Mouse (Mus musculus): ENCODE results near the gene Dnaic1. TPM values are rescaled to one million over a fixed set of nuclear protein-coding genes. Genes with fewer than 3 reads are reported as not detected.
A peak's percentile ranks its signal among the peaks of the same experiment; 100 is the strongest.

Dnaic1 gene
- polyA plus RNA-seq, 1 experiment from 2014 or later: 1.5 TPM

DNA sequence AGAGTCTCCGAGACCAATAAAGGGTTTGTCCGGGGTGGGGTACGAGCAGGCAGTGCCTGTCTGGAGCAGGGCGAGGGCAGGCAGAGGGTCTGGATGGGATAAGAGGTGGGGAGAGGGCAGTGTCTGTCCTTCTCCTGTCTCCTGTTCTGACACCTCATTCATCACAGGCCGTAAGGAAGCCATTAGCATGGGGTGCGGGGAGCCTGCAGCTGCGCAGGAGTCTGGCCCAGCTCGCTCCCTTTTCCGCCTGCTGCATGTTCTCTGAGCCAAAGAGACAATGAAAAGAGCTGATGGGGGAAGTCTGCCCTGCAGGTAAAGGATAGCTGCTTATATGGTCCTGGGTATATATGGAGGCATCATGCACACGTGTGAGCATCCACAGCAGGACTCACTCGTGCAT lies 93.1 kb downstream of the Dnaic1 start:
- Histone ChIP-seq H3K27ac (0 out of 2 replicates have a peak overlapping the region, but pooled peaks have one; percentile 27), H3K36me3 (replicated peaks) (peaks cover 98% of the 10 kb centered on the region), H3K27me3 (ENCODE audit: poor library complexity, severe bottlenecking) (peaks cover 51% of the 10 kb centered on the region), H3K4me3 (no peak overlapping the region), H3K4me1 (peaks cover 98% of the 10 kb centered on the region), H3K9me3 (no peaks in the 10 kb centered on the region)
- DNase-seq (ENCODE audit: extremely low spot score, low spot score): no peak
- 76% methylated on average over 11 of the region's 11 CpGs for WGBS

DNA sequence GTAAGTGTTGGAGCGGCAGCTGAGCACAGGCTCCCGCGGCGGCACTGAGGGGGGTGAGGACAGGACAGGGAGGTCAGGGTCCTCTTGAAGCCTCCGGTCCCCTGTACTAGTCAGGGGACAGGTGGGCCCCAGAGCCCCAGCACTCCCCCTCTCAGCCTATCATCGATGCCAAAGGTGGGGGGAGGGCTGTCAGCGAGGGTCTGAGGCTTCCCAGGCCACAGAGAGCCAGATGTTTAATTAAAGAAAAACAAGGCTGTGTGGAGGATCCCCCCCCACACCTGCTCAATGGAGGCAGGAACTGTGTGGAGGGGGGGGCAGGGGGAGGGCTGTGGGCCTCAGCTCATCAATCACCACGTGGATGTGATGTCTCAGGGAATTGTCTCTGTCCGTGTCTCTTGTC lies 94.0 kb downstream of the Dnaic1 start:
- H3K36me3 ChIP-seq (replicated peaks): peaks cover 98% of the 10 kb centered on the region
- H3K4me3 ChIP-seq: no peak overlapping the region
- H3K27me3 ChIP-seq (ENCODE audit: poor library complexity, severe bottlenecking): peaks cover 42% of the 10 kb centered on the region
- DNase-seq (ENCODE audit: extremely low spot score, low spot score): no peak
- H3K9me3 ChIP-seq: no peaks in the 10 kb centered on the region
- H3K27ac ChIP-seq: 0 out of 2 replicates have a peak overlapping the region, but pooled peaks have one; percentile 51
- WGBS: 62% methylated on average over 9 of the region's 9 CpGs
- H3K4me1 ChIP-seq: peaks cover 93% of the 10 kb centered on the region

DNA sequence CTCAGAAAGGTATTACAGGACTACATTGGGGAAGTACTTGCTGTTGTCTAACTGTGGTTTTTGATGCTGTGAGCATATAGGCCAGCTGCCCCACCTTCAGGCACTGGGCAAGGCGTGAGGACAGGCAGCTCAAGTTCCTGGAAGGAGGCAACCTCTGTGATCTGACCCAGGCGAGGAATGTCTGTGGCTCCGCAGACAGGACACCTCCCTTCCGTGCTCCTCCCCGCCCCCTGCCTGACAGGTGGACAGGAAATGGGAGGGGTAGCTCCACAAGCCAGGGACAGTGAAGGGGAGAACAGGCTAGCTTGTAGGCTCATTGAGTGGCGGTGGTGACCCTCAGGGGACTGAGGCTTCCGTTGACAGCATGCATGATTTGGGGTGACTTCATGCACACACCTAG lies 95.0 kb downstream of the Dnaic1 start:
- H3K4me3 ChIP-seq: peak overlapping the region; percentile 24; the same call in 1 of the 2 replicates
- peaks cover 93% of the 10 kb centered on the region for H3K4me1 ChIP-seq
- no peak for DNase-seq (ENCODE audit: extremely low spot score, low spot score)
- H3K36me3 ChIP-seq (replicated peaks): peaks cover 98% of the 10 kb centered on the region
- H3K9me3 ChIP-seq: no peaks in the 10 kb centered on the region
- H3K27ac ChIP-seq: peak overlapping the region; percentile 83
- peaks cover 35% of the 10 kb centered on the region for H3K27me3 ChIP-seq (ENCODE audit: poor library complexity, severe bottlenecking)
- 54% methylated on average over 7 of the region's 7 CpGs for WGBS

DNA sequence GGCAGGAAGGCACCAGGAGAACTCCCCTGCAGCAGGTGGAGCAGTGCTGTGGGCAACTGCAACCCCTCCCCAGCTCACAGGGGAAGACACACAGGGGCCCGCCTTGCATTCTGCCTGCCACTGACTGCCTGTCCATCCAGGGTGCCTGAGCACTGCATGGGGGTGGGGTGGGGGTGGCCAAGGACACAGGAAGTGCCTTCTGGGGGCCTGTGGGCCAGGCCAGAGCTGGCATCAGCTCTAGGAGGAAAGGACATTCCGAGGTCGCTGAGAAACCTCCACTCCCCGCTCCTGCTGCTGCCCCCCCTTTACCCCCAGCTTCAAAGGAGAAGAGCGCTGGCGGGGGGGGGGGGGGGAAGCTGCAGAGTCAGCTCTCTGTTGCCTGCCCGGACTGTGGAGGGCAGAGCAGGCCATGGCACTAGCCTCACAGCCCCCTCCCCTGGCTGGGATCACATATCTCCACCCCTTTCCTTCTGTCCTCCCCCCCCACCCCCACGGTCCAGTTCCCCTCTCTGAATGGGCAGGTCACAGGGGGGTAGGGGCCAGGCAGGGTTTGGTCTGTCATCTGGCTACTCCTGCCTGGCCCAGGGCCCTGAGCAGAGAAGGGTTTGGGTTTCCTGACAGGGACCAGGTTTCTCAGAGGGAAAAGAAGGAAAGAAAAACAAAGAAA lies 95.6 kb downstream of the Dnaic1 start:
- Histone ChIP-seq H3K4me3 (peak overlapping the region; percentile 26), H3K36me3 (replicated peaks) (peaks cover 98% of the 10 kb centered on the region), H3K4me1 (peaks cover 93% of the 10 kb centered on the region), H3K27me3 (ENCODE audit: poor library complexity, severe bottlenecking) (peaks cover 33% of the 10 kb centered on the region), H3K9me3 (no peaks in the 10 kb centered on the region), H3K27ac (peak overlapping the region; percentile 83)
- 5% methylated on average over 6 of the region's 8 CpGs for WGBS
- DNase-seq (ENCODE audit: extremely low spot score, low spot score): peak; percentile 48

DNA sequence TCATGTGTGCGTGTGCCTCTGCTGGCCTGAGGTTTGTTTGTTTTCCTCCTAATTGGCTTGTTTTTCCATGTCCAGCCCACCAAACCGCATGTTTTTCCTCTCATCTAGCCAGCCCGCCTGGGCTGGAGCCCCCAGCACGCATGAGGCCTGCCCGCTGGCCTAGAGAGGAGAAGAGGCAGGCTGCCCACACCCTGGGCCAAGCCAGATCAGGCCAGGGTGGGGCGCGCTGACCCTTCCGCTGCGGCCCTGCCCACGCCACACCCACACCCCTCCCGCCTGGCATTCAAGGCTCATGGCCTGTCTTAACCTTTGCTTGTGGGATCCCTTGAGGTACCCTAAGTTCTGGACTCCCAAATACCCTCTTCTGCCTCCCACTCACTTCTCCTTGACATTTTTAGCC lies 97.1 kb downstream of the Dnaic1 start:
- DNase-seq (ENCODE audit: extremely low spot score, low spot score): no peak
- Histone ChIP-seq H3K27me3 (ENCODE audit: poor library complexity, severe bottlenecking) (peaks cover 35% of the 10 kb centered on the region), H3K4me3 (no peak overlapping the region), H3K36me3 (replicated peaks) (peaks cover 97% of the 10 kb centered on the region), H3K27ac (peak overlapping the region; percentile 58; the same call in 1 of the 2 replicates), H3K9me3 (no peaks in the 10 kb centered on the region), H3K4me1 (peaks cover 93% of the 10 kb centered on the region)
- WGBS: 84% methylated on average over 11 of the region's 11 CpGs

DNA sequence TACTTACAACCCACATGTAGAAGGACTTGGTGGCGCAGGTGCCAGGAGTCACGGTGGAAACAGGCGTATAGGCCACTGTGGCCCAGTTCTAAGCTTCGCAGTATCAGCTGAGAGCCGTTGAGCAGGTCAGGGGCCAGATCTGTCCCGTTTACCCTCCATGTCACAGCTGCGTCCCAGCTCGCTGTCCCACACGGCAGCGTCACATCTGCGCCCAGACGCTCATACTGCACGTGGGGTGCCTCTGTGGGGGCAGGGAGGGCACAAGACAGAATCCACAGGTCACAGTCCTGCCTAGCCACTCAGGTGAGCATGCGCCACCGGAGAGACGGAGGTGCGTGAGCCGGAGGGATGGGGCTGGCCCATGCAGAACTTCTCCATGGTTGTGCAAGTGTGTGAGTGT lies 101.3 kb downstream of the Dnaic1 start:
- Histone ChIP-seq H3K4me1 (peaks cover 93% of the 10 kb centered on the region), H3K27me3 (ENCODE audit: poor library complexity, severe bottlenecking) (peaks cover 36% of the 10 kb centered on the region), H3K9me3 (no peaks in the 10 kb centered on the region), H3K36me3 (replicated peaks) (peaks cover 88% of the 10 kb centered on the region), H3K4me3 (no peak overlapping the region), H3K27ac (peak overlapping the region; percentile 89)
- DNase-seq (ENCODE audit: extremely low spot score, low spot score): no peak
- 84% methylated on average over 18 of the region's 18 CpGs for WGBS

DNA sequence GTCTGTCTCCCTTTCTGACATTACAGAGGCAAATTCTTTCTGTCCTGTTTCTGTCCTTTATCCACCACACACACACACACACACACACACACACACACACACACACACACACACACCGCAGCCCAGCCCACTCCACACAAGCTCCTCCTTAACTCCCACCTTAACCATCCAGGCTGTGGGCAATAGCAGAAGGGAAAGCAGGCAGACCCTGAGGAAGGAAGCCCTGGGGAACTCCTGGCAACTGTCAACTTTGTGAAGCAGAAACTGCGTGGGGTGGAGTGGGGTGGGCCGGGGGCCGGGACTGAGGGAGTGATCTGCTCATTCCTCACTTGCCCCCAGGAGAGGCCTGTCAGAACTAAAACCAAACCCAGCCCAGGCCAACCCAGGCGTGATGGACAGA lies 101.9 kb downstream of the Dnaic1 start:
- peaks cover 93% of the 10 kb centered on the region for H3K4me1 ChIP-seq
- peak overlapping the region; percentile 89 for H3K27ac ChIP-seq

DNA sequence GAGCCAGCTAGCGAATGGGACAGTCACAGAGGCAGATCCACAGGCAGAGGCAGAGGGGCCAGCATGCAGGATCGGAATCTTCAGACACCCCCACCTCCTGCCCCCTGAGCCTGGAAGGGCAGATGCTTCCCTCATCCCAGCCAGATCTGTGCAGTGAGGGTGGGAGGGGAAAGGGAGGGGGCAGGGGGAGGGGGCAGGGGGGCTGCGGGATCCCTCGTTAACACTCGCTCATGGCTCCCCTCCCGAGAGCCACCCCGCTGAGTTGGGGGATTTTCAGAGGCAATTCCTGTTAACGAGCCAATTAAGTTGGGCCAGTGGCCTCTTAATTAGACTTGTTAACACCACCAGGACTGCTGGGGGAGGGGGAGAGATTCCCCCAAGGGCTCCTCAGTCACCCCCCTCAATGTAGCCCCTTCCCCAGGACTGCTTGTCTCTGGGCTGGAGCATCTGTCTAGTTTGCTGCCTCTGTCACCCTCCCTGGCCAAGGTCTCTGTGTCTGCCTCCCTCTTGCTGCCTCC lies 102.4 kb downstream of the Dnaic1 start:
- 3% methylated on average over 8 of the region's 8 CpGs for WGBS
- Histone ChIP-seq H3K4me3 (peak overlapping the region; percentile 38), H3K27me3 (ENCODE audit: poor library complexity, severe bottlenecking) (peaks cover 48% of the 10 kb centered on the region), H3K4me1 (peaks cover 93% of the 10 kb centered on the region), H3K9me3 (no peaks in the 10 kb centered on the region), H3K27ac (peak overlapping the region; percentile 89), H3K36me3 (replicated peaks) (peaks cover 90% of the 10 kb centered on the region)
- peak; percentile 87 for DNase-seq (ENCODE audit: extremely low spot score, low spot score)

More for the DNA sequence above, 101.9 kb downstream of the Dnaic1 start:
- Histone ChIP-seq H3K4me3 (peak overlapping the region; percentile 38), H3K27me3 (ENCODE audit: poor library complexity, severe bottlenecking) (peaks cover 42% of the 10 kb centered on the region), H3K36me3 (replicated peaks) (peaks cover 90% of the 10 kb centered on the region), H3K9me3 (no peaks in the 10 kb centered on the region)
- WGBS: 22% methylated on average over 5 of the region's 5 CpGs
- no peak for DNase-seq (ENCODE audit: extremely low spot score, low spot score)

DNA sequence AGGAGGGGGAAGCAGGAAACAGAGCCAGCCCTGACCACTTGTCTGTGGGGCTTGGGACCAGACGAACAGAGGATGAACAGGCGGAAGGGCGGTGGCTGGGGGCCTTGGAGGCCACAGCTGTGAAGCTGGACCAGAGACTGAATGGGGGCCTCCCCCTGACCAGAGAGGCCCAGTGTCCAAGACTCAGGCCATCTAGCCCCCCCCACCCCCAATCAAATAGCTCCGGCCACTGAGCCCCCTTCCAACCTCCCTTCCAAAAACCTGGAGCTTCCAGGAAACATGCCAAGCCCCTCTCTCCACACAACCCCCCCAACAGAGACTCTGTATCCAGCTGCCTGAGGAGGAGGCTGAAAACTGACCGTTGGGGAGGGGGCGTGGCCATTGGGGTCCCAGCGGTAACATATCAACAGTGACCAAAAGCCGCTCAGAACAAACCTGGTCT lies 103.0 kb downstream of the Dnaic1 start:
- DNase-seq (ENCODE audit: extremely low spot score, low spot score): no peak
- 7% methylated on average over 8 of the region's 8 CpGs for WGBS
- H3K4me3 ChIP-seq: peak overlapping the region; percentile 38
- H3K27ac ChIP-seq: peak overlapping the region; percentile 89
- H3K4me1 ChIP-seq: peaks cover 95% of the 10 kb centered on the region
- H3K27me3 ChIP-seq (ENCODE audit: poor library complexity, severe bottlenecking): peaks cover 53% of the 10 kb centered on the region
- no peaks in the 10 kb centered on the region for H3K9me3 ChIP-seq
- H3K36me3 ChIP-seq (replicated peaks): peaks cover 90% of the 10 kb centered on the region

DNA sequence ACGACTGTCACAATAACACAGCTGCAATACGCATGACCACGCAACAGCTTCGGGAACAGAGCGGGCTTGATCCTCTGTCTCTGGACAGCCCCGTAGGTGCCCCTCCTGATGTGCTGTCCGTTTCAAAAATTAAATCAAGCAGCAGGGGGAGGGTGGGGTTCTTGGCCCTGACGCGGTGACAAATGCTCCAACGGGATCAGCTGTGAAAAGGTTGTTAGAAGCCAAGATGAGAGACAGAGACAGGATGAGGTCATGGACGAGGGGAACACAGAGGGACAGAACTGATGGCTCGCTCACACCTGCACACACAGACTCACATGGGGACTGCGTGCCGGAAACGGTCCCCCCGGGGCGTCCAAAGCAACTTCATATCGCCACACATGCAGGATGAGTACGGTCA lies 103.6 kb downstream of the Dnaic1 start:
- peak overlapping the region; percentile 89 for H3K27ac ChIP-seq
- peaks cover 58% of the 10 kb centered on the region for H3K27me3 ChIP-seq (ENCODE audit: poor library complexity, severe bottlenecking)
- no peaks in the 10 kb centered on the region for H3K9me3 ChIP-seq
- H3K36me3 ChIP-seq (replicated peaks): peaks cover 86% of the 10 kb centered on the region
- no peak overlapping the region for H3K4me3 ChIP-seq
- 60% methylated on average over 19 of the region's 19 CpGs for WGBS
- no peak for DNase-seq (ENCODE audit: extremely low spot score, low spot score)
- peaks cover 98% of the 10 kb centered on the region for H3K4me1 ChIP-seq

DNA sequence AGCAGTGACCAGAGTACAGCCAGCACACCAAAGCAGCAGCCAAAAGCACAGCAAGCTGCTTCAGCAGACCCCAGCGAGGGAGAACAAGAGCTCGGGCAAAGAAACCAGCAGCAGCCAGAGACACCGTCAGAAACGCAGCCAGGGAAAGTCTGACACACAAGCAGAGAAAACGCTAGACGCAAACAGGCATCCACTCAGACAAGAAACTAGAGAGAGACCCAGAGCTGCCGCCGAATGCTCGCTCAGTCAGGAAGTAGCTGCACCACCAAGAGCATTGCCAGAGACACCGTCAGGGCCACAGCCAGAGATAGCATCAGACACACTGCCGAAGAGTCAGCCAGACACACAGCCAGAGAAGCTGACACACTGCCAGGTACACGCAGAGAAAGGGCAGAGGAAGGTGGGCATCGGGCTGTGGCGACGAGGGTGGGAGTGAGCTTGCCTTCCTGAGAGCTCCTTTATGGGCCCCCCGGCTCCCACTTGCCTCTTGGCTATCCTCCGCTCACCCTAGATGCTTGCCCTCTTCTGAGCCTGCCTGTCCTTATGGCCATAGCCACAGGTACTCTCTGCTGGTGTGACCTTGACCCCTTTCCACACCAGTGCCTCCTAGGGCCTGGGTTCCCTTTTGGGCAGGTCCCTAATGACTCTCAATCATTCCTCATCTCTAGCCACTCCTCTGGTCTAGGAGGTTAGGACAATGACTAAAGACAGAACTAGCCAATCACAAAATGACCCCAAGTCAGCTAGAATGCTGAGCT lies 106.9 kb downstream of the Dnaic1 start:
- Histone ChIP-seq H3K27me3 (ENCODE audit: poor library complexity, severe bottlenecking) (peaks cover 52% of the 10 kb centered on the region), H3K4me3 (no peak overlapping the region), H3K36me3 (replicated peaks) (peaks cover 80% of the 10 kb centered on the region), H3K27ac (peak overlapping the region; percentile 77), H3K9me3 (no peaks in the 10 kb centered on the region), H3K4me1 (peaks cover 99% of the 10 kb centered on the region)
- DNase-seq (ENCODE audit: extremely low spot score, low spot score): no peak
- WGBS: 76% methylated on average over 17 of the region's 17 CpGs

DNA sequence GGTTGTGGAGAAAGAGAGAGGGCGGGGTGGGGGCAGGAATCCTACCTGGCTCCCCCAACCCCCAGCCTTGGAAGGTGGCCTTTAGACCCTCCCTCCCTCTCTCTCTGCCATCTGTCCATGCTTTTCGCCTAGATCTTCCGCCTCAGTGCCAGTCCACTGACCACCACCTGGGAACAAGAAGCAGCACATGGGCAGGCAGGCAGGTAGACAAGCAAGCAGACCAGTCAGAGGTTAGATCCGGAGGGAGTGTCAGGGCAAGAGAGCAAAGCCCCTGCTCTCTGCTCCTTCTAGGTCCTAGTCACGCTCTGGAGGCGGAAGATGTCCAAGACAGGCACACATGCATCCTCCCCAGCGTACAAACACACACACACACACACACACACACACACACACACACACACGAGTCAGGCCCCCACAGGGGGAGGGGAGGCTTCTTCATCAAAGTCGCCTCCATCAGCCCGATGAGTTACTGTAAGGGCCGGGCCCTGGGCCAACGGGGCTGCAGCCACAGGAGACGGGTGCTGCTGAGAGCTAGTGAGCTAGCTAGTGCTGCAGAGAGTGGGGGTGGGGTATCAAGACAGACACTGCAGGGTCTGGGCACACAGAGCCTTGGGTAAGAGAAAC lies 107.5 kb downstream of the Dnaic1 start:
- Histone ChIP-seq H3K27me3 (ENCODE audit: poor library complexity, severe bottlenecking) (peaks cover 56% of the 10 kb centered on the region), H3K4me1 (peaks cover 97% of the 10 kb centered on the region), H3K4me3 (no peak overlapping the region; the same call in 1 of the 2 replicates), H3K36me3 (replicated peaks) (peaks cover 80% of the 10 kb centered on the region), H3K27ac (peak overlapping the region; percentile 77), H3K9me3 (no peaks in the 10 kb centered on the region)
- WGBS: 50% methylated on average over 13 of the region's 13 CpGs
- no peak for DNase-seq (ENCODE audit: extremely low spot score, low spot score)
